Mouse (Mus musculus) frontal cortex, postnatal 10 days (tissue): ENCODE data around the gene Hikeshi.

ENCODE experiments used
- DNase-seq, 2 experiments: peaks; one replicate each; pipeline ENCODE4 v3.0.0; 2022; ENCODE audit warnings: low spot score in 2 of 2, mixed read lengths in 1 of 2

The Hikeshi gene

DNA sequence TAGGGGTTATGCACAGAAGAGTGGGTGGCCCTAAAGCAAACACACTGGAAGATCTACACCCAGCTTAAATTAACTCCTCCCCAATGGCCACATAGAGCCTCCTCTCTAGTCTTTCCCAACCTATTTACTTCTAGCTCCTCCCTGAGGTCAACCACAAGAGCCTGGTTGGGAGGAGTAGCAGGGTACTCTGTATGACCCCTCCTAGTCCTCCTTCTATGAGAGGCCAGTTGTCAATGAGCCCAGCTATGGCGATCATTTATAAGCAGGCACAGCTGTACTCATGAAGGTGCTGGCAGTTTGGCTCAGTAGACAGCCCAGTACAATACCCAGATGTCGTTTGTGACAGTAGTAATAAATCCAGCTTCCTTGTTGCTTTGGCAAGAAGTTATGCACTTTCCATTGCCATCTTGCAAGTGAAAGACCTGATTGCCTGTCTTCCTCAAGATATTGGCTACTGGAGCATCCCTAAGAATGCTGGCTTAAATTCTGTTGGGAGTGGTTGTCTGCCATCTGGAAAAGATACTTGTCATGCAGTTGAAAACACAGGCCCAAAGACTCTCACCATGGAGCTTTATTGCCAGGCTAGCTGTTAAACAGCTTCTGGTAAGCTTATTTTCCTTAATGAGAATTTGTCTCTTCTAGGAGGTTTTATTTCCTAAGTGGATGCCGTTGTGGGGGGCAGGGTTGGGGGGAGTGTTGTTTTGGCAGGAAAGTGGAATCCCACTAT lies 27.4 kb downstream of the Hikeshi start:
- DNase-seq = no peak

DNA sequence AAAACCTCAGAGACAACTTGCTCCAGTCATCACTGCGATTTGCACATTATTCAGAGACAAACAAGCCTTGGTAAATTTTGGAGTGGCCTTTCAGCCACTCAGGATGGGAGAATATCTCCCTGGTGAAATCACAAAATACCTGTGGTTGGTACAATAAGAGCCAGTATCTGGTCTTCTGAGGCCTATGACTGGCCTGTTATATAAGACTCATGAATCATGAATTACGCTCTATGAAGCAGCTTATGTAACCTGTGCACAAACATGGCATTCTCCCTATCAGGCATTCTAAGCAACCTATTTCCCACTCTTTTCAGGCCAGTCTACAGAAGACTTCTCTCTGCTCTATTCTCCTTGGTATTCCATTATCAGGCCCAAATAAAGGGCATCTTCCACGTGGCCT lies 28.6 kb downstream of the Hikeshi start:
- DNase-seq = no peak

DNA sequence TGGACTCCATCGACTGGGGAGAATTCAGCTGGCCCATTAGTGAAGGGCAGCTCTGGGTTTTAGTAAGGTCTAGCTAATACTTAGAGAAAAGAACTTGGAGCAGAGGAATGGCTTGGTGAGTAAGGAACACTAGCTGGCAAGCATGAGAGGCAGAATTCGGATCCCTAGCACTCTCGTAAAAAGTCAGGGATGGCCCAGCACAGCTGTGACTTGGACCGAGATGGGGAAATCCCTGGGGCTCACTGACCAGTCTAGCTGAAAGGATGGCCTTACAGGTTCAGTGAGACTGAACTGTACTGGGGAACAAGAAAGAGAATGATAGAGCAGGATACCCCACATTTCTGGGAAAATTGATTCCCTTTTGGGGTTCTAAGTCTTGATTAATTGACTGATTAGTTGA lies 31.3 kb downstream of the Hikeshi start:
- DNase-seq = no peak

GRCm38 (mm10) chr7:89908899-89909621 lies 31.9 kb downstream of the Hikeshi start:
- DNase-seq = no peak

GRCm38 (mm10) chr7:89908421-89908820 lies 32.6 kb downstream of the Hikeshi start:
- DNase-seq = no peak

DNA sequence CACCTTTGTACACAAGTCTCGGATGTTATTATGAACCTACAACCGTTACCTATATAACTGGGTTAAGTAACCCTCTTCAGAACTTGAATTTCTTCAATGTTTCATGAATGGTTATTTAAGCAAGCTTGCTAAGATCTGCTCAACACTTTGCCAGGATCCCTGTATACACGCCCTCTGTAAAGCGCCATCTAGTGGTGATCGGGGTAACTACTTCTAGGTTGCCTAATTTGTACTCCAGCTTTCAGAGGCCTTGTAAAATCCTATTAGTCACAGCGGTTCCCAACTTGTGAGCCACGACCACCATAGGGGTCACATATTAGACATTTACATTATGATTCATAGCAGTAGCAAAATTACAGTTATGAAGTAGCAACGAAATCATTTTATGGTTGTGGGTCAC lies 33.1 kb downstream of the Hikeshi start:
- DNase-seq = peak; percentile 18 to 55

DNA sequence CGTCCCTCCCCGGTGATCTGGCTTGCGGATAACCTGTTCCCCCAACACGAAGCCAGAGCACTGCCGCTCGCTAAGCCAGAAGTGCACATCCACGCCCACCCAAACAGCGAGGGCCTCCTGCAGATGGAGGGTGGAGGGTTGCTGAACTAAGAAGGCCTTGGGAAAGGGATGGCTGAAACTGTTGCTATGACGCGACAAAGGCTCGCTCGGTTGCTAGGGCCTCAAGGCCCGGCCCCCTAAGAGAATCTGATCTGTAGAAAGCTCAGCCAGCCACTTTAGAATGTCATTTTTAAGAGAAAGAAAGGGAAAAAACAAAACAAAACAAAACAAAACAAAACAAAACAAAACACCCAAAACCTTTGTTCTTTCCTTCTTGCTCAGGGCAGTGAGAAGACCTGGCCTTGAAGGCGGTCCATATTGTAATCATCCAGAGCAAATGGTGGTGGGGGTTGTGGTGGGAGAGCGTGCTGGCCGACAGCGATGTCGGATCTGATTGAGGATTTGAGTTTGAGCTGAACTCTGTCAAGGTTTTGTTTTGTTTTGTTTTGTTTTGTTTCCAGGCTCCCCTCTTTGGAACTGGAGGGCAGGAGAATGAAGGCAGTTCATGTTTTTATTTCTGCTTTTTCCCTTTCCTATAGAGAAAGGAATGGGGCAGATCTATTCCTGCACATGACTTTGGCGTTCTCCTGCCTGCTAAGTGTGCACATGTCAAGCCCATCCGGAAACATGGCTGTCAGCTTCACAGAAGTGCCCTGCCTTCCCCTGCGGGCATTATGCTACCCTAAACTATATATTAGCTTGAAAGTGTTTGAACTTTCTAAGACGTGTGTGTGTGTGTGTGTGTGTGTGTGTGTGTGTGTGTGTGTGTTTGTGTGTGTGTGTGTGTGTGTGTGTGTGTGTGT lies 37.3 kb downstream of the Hikeshi start, which contains the start of gene Ccdc81:
Ccdc81 (minus strand) TSS at position 188 of the 902 bp plus-strand sequence.
- no peak for DNase-seq

DNA sequence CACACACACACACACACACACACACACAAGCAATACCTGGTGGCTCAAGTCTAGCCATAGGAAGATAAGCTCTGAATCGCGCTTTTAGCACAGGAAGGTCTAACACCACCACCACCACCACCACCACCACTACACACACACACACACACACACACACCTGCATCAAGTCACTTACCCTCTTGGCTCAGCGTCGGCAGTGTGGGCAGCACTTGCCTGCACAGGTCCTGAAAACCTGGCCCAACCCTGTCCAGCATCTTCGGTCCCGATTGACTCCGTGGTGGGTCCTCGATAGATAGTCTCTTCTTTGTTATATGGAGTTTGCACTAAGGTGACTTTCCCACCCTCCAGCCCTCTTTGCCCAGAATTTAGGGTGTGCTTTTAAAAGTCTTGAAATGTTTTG lies 38.0 kb downstream of the Hikeshi start:
- no peak for DNase-seq

GRCm38 (mm10) chr7:89891856-89892255 lies 49.1 kb downstream of the Hikeshi start:
- no peak for DNase-seq

GRCm38 (mm10) chr7:89891412-89891811 lies 49.6 kb downstream of the Hikeshi start:
- no peak for DNase-seq

DNA sequence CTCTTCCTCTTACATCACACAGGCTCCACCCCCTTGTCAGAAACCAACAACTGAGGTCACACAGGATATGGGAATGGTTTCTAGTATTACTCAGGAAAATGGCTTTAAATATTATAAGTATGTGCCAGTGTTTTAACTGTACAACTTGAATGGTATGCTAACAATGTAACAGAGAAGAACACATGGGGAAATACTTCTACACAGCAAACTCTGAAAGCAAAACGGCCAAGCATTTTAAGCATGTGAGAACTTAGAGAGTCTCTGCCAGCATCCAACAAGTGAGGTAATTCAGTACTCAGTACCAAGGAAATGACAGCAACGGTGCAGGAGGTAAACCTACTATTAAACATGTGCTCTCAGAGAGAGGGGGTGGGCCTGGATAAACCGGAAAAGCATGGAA lies 56.5 kb downstream of the Hikeshi start:
- DNase-seq = no peak

GRCm38 (mm10) chr7:89879686-89880085 lies 61.3 kb downstream of the Hikeshi start:
- DNase-seq = no peak
